Mouse (Mus musculus) lung, postnatal 4 days (tissue): Measurements from ENCODE around the gene BC034090.
"Not testable (repeated sequence)": the region's sequence is repeated elsewhere in the genome, so short reads cannot be mapped to it uniquely, and the experiment has no call there.

Source experiments
- DNase-seq, 2 experiments: peaks; one replicate each; pipeline ENCODE4 v3.0.0; 2021

Gene BC034090

DNA sequence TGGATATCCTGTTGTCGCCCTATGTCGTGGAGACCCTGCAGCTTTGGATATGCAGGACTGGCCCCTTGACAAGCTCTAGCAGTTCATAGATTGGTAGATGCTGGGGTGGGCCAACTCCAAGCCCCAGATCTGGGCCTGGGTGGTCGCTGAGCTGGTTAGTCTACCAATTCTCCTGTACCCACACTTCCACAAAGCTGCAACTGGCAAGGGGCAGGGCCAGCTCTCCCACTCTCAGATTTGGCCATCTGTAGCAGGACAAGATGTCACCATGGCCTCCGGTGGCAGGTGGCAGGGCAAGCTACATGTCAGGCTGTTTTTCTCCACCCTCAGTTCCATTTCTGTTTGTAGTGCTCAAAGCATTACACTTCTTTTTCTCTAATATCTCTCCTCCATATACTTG is 55.6 kb downstream of the BC034090 start:
- DNase-seq: no peak

GRCm38 (mm10) chr1:155184191-155184590 is 60.1 kb downstream of the BC034090 start:
- DNase-seq: no peak

DNA sequence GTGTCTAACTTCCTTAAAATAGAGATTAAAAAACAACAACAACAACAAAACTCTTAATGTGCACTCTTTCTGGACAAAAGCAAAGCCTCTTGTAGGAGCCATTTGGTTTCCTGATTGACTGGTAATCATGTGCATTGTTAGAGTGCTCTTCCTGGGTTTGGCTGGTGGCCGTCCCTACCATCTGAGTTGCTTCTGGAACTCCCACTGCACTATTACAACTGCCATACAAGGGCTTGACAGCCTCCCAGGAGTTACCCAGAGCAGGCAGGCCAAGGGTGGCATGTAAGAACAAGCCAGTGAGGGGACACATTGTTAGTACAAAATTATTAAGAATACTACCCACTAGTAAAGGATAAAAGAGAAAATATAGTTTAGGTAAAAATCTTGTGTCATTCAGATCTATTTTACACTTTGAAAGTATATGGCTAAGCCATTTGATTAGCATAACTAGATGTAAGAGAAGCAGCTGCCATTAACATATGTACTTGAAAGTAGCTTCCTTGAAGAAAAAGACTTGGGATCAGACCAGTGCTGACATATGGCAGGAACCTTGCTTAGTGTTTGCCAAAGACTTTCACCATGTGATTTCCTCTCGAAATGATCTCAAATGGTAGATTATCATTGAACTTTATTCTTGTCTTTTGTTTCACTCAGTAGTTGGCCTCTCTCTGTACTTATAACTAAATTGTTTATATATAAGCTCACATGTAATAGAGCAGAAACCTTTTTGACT is 65.9 kb downstream of the BC034090 start:
- DNase-seq: no peak

GRCm38 (mm10) chr1:155174424-155174823 is 69.8 kb downstream of the BC034090 start:
- DNase-seq: no peak

DNA sequence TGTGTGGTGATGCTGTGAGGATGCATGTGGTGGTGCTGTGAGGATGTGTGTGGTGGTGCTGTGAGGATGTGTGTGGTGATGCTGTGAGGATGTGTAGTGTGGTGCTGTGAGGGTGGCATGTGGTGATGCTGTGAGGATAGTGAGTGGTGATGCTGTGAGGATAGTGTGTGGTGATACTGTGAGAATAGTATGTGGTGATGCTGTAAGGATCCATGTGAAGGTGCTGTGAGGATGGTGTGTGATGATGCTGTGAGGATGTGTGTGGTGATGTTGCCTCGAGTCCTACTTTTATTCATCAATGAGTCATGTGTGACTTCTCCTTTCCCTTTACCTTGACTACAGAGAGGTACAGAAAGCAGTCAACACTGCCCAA is 70.6 kb downstream of the BC034090 start:
- not testable (repeated sequence) for DNase-seq

- DNase-seq: no peak
Observed at GRCm38 (mm10) chr1:155172895-155173643, 71.2 kb downstream of the BC034090 start.

GRCm38 (mm10) chr1:155169935-155170334 is 74.3 kb downstream of the BC034090 start:
- no peak for DNase-seq

DNA sequence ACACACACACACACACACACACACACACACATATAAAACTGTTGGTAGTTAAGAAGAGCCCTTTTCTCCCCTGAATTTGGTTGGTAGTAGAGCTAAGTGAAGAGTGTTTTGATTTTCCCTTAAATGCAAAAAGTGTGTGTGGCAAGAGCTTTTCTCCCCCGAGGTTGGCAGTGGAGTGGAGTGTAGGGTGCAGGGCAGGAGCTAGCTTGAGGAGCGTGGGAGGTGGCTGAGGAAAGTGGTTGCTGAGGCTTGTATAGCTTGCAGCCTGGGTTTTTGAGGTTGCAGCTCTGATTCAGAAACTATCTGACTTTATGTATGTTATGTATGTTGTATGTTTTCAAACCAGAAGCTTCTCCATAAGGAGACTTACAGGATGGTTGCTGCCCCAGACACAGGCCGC is 76.8 kb downstream of the BC034090 start:
- DNase-seq: no peak
